Mouse (Mus musculus) monocyte, adult 2 months (primary cell): ENCODE data around the gene Camta1.

ENCODE experiments used
- DNase-seq, 2 experiments: peaks; one replicate each; pipeline ENCODE4 v3.0.0; 2022; ENCODE audit warnings: low spot score in 2 of 2, low read depth in 1 of 2

The Camta1 gene

GRCm38 (mm10) chr4:151860441-151861331, 990 bp downstream of the Camta1 start:
- no peak for DNase-seq

DNA sequence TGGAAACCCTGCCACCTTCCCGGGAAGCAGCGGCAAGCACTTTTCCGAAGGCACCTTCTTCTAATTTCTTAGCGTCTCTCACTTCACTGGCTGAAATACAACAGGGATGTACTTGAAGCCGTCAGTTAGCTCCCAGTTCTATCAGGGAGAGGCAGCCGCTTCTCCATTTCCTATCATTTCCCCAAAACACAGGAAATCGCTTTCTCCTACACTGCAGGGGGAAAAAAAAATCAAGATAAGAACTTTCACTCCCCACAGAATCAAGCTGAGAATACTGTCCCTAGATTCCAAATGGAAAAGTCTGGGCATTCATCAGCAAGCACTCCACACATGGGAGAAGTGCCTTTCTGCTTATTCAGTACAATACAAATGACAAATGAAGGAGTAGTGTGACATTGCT, 2.4 kb downstream of the Camta1 start:
- no peak for DNase-seq

DNA sequence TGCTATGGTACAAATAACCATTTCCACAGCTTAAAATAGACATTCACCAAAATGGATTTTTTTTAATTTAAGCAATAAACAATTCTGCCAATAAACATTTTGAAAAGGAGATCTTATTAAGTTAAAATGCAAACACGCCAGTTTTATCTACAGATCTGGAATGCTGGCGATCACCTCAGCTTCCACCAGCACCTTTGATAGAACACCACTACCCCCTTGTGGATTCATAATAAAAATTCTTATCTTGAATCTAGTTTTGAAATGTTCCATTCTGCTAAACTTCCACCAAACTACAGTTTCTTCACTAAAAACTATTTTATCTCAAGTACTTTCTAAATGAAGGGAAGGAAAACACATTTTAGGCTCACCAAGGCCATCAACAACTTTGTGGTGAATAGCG, 7.7 kb downstream of the Camta1 start:
- no peak for DNase-seq

GRCm38 (mm10) chr4:151851179-151851578, 10.5 kb downstream of the Camta1 start:
- peak in 1 of 2 experiments; percentile 19 for DNase-seq

GRCm38 (mm10) chr4:151842591-151842990, 19.1 kb downstream of the Camta1 start:
- DNase-seq: no peak

DNA sequence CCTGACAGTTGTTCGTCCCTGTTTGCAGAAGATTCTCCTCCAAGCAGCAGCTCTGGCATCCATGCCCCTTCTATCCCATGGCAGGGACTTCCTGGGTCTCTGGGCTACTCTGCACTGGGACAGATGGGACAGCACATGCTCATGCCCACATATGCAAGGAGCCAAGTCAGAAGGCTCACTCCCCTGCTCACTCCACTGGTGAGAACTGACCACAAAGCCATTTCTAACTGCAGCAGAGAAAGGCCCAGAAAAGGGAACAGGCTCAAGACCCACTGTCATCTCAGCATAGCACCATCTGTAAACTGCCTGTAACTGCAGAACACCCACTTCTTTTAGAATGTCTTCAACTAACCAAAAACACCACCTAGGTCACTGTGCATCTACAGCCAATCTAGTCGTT, 23.2 kb downstream of the Camta1 start:
- DNase-seq: no peak

DNA sequence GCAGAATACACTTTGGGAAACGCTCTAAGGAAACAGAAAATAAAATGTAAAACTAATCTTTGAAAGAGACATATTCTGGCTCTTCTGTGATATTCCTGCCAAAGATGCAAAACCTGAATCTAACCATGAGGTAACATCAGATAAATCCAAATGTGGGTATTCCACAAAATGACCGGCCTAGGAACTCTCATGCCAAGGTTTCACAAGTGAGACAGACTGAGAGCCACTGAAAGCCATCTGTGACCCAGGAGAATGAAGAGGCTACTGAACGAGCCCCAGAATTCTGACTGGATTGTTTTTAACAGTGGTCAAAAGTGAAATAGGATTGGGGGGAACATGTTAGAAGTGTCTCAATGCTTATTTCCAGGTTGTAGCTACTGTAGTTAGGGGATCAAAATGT, 25.8 kb downstream of the Camta1 start:
- DNase-seq: no peak

- DNase-seq: no peak
Measured at GRCm38 (mm10) chr4:151834536-151834935, 27.1 kb downstream of the Camta1 start.

- no peak for DNase-seq
Measured at GRCm38 (mm10) chr4:151833940-151834449, 27.7 kb downstream of the Camta1 start.

GRCm38 (mm10) chr4:151827840-151828239, 33.8 kb downstream of the Camta1 start:
- DNase-seq: no peak

DNA sequence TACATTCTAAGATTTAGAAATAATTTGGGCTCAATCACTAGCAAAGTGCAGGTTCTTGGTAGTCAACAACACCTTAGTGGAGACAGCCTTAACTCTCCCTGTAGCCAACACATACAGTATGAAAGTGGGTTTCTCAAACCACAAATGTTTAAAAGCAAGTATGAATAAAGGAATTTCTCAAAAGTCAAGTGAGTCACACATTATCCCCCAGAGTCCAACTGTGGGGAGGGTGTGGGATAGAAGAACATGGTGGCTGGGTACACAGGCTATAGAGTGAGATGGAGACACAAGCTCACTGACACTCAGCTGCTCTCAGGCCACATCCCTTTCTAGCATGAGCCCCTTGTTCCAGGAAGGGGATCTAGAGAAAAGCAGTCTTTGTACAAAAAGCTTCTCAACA, 34.3 kb downstream of the Camta1 start:
- DNase-seq: no peak

DNA sequence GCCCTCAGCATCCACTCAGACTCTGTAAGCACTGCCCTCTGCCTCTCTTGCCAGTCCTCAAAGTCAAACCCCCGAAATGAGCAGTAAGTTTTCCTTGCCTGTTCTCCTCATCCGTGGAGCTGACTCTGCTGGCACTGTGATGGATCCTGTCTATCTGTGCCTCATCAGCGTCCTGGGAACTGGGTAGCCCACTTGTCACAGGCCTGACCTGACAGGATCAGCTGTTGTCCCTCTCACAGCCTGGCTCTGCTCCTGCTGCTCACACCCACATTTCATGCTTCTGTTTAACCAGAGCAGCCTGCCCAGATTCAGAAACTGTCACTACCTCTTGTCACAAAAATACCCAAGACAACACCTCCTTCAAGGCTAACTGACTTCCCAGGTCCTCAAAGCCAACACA, 37.7 kb downstream of the Camta1 start:
- no peak for DNase-seq

GRCm38 (mm10) chr4:151822986-151823385, 38.7 kb downstream of the Camta1 start:
- DNase-seq: no peak

- DNase-seq: no peak
Measured at GRCm38 (mm10) chr4:151817981-151818766, 43.5 kb downstream of the Camta1 start.

DNA sequence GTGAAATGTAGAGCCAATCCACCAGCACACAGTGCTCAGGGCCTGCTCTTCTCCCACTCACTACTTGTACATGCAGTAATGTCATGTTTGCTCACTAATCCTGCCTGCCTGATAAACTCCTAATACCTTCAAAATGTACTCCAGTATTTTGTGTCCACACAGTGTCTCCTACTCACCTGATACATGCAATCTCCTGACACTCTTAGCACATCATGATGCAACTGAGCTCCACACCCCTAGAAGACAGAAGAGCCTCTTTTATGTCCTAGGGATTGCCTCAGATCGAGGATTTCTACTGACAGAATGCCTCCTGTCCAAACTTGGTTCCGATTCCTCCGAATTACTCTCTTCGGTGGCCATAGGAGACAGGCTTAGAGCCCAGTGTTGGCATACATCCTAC, 48.0 kb downstream of the Camta1 start:
- no peak for DNase-seq

DNA sequence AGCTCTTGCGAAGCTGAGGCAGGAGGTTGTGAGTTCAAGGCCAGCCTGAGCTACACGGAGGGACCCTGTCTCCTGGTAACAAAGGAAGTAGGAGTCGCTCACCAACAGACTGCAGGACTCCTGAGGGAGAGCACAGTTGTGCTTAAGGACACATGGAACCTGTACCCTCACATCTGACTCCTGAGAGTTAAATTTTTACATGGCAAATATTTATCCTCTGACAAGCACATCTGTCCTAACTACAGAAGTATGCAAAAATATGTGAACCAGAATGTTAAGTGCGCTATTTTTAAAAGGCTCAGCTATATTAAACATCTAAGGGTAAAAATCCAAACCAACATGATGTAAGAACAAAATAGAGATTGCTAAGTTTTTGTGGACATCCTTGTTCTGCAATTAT, 56.0 kb downstream of the Camta1 start:
- no peak for DNase-seq

DNA sequence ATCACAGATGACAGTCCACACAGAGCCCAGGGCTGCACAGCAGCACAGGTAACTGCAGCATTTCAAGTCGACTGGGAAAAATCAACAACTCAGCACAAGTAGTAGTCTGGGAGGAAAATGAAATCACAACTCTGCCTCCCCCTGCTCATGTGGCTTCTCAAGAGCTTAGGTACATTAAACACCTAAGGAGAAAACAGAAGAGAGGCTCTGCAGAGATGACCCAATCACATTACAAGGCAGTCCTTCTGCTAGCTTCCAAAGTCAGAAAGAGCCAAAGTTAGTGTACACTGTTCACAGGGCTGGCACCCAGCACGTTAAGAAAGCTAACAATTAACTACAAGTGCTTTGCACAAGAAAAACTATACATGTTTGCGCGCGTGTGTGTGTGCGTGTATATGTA, 56.6 kb downstream of the Camta1 start:
- no peak for DNase-seq

- no peak for DNase-seq
Measured at GRCm38 (mm10) chr4:151804208-151804607, 57.5 kb downstream of the Camta1 start.

- no peak for DNase-seq
Measured at GRCm38 (mm10) chr4:151798630-151799029, 63.0 kb downstream of the Camta1 start.

DNA sequence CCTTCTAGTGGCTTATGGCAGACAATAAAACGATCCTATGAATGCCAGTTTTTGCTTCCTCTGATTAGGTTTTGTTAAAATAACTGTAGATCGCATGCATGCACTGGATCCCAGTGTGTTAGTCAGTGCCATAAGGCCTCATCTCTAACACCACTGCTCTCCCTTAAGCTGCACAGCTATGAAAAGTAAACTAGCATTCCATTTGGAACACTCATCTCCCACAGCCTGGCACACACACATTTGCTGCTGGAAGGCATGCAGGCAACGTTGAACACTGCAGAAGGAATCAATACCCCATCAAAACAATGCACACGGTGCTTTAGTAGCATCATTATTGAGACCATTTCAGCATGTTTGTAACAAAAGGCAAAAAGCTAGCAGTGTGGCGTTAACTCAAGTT, 68.0 kb downstream of the Camta1 start:
- DNase-seq: no peak

DNA sequence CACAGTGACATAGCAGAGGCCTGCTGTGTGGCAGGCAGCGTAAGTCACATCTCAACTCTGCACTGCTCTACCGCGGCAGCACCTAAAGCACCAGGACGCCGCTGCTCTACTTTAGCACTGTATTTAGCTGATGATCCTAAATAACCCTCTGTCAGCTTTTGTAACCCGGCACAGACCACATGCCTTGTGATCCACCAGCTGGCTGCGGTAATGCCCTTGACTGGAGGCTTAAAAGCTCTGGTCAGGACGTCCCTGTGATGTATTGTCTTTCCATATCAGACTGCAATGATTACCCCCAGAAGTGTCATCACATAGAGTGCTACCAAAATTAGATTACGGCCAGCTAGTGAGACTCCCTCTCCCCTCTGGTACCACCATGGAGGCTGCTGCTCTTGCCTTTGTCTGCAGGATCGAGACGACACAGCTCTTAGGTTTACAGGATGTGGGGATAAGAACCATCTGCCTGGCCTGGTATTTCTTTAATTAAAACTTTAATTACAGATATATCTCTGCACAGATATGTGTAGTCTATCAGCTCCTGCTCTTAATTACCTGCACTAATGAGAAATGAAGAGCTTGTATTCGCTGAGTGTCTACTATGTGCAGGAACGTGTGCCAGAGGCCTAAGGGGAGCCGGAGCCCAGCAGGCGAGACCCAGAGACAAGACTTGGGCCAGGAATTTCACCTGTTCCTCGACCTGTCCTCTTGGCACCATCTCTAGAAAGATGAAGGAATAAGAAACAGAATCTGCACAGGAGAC, 74.5 kb downstream of the Camta1 start:
- DNase-seq: no peak
